ENCODE assay signal across 8 mouse cellular contexts in genomic region chr7:98177929-98178559, GRCm38 (mm10). TPM values are rescaled to one million over a fixed set of nuclear protein-coding genes. Genes with fewer than 3 reads are reported as not detected.
DNase-seq lines count a peak whose midpoint lies in the region; ATAC-seq and TF ChIP-seq lines count a peak whose summit lies in the region.

Gene Capn5 (minus strand): TSS chr7:98178274.

- TF ChIP-seq EP300 in MEL (IDR thresholded peaks at IDR 0.05; ENCODE audit: low read depth in 1 of 2, low read length in 2 of 2): no peak
- TF ChIP-seq EP300 in liver, postnatal 0 days (IDR thresholded peaks at IDR 0.05; ENCODE audit: low read depth): no peak

- under 1% methylated on average over 35 of the region's 44 CpGs for WGBS in liver, postnatal 0 days (ENCODE audit: insufficient replicate concordance)
- under 1% methylated on average over 38 of the region's 44 CpGs for WGBS in neural tube, embryonic 13.5 days
- 1% methylated on average over 36 of the region's 44 CpGs for WGBS in thymus, adult 2 months

- 0 out of 4 replicates have a peak, but pooled peaks cover 0 to 3% of the 10 kb centered on the region in 2 experiments for H3K4me1 ChIP-seq in MEL (ENCODE audit: control insufficient read depth in 1 of 2, insufficient read depth in 2 of 2, low read length in 2 of 2)
- peaks cover 50% of the 10 kb centered on the region for H3K4me1 ChIP-seq in liver, postnatal 0 days (ENCODE audit: insufficient read depth)
- peaks cover 45% of the 10 kb centered on the region for H3K4me1 ChIP-seq in neural tube, embryonic 13.5 days (replicated peaks)
- peaks cover 40% of the 10 kb centered on the region for H3K4me1 ChIP-seq in thymus, adult 2 months (replicated peaks; ENCODE audit: control insufficient read depth, insufficient read depth, low read length)

- H3K36me3 ChIP-seq in MEL (ENCODE audit: control insufficient read depth in 1 of 2, insufficient read depth in 2 of 2, low read length in 2 of 2): no peaks in the 10 kb centered on the region
- H3K36me3 ChIP-seq in liver, postnatal 0 days (replicated peaks; ENCODE audit: insufficient read depth, low read length): no peaks in the 10 kb centered on the region
- no peaks in the 10 kb centered on the region for H3K36me3 ChIP-seq in neural tube, embryonic 13.5 days
- no peaks in the 10 kb centered on the region for H3K36me3 ChIP-seq in thymus, adult 2 months (ENCODE audit: control insufficient read depth, insufficient read depth, low read length)

- H3K9me3 ChIP-seq in MEL (replicated peaks; ENCODE audit: insufficient read depth, low read length): no peaks in the 10 kb centered on the region
- H3K9me3 ChIP-seq in liver, postnatal 0 days (ENCODE audit: low read length): no peaks in the 10 kb centered on the region
- no peaks in the 10 kb centered on the region for H3K9me3 ChIP-seq in neural tube, embryonic 13.5 days

- peak in 1 of 2 experiments; percentile 38; a peak in 1 of 4 replicates for TF ChIP-seq POLR2A in MEL (IDR thresholded peaks at IDR 0.05; ENCODE audit: control insufficient read depth in 1 of 2, insufficient read depth in 1 of 2, low read depth in 1 of 2, low read length in 2 of 2, poor library complexity in 1 of 2)
- TF ChIP-seq POLR2A in thymus, adult 2 months (IDR thresholded peaks at IDR 0.05; ENCODE audit: control insufficient read depth, extremely low read depth, insufficient read depth, low read length, poor library complexity): no peak

- intact Hi-C loops in heart, postnatal 10 days (cut with DNase I): no loop called here

- H3K27me3 ChIP-seq in MEL (ENCODE audit: control insufficient read depth in 1 of 2, insufficient read depth in 2 of 2, low read length in 2 of 2): no peaks in the 10 kb centered on the region
- no peaks in the 10 kb centered on the region for H3K27me3 ChIP-seq in liver, postnatal 0 days (ENCODE audit: insufficient read depth, low read length)
- no peaks in the 10 kb centered on the region for H3K27me3 ChIP-seq in neural tube, embryonic 13.5 days
- H3K27me3 ChIP-seq in thymus, adult 2 months (ENCODE audit: control insufficient read depth, insufficient read depth, low read length): no peaks in the 10 kb centered on the region

- TF ChIP-seq RAD21 in MEL (IDR thresholded peaks at IDR 0.05; ENCODE audit: low read depth, low read length): no peak

- no peak within 1 kb of the TSS for H3K27ac ChIP-seq in MEL (ENCODE audit: control insufficient read depth, low read depth, low read length)
- H3K27ac ChIP-seq in liver, postnatal 0 days (ENCODE audit: low read depth): peak within 1 kb of the TSS; percentile 77
- peak within 1 kb of the TSS; percentile 33 for H3K27ac ChIP-seq in neural tube, embryonic 13.5 days (replicated peaks)
- no peak within 1 kb of the TSS for H3K27ac ChIP-seq in thymus, adult 2 months (ENCODE audit: control insufficient read depth, insufficient read depth, low read length)

- H3K4me3 ChIP-seq in MEL (ENCODE audit: control insufficient read depth in 1 of 2, insufficient read depth in 1 of 2, low read depth in 2 of 2, low read length in 2 of 2): peak within 1 kb of the TSS; percentile 85 to 89
- H3K4me3 ChIP-seq in liver, postnatal 0 days (ENCODE audit: low read depth, low read length): peak within 1 kb of the TSS; percentile 81
- peak within 1 kb of the TSS; percentile 84 for H3K4me3 ChIP-seq in neural tube, embryonic 13.5 days
- peak within 1 kb of the TSS; percentile 92 for H3K4me3 ChIP-seq in thymus, adult 2 months (ENCODE audit: control insufficient read depth, insufficient read depth, low read length)

- H3K4me2 ChIP-seq in liver, postnatal 0 days (ENCODE audit: low read depth, low read length): peak within 1 kb of the TSS; percentile 90
- peak within 1 kb of the TSS; percentile 67 for H3K4me2 ChIP-seq in neural tube, embryonic 13.5 days

- H3K79me2 ChIP-seq in MEL (ENCODE audit: control insufficient read depth, insufficient read depth, low read length, poor library complexity): no peaks in the 10 kb centered on the region

- peak; percentile 87 for DNase-seq in MEL (ENCODE audit: low read depth, low spot score)
- peak; percentile 64 for DNase-seq in c-Kit-positive CD71-negative TER-119-negative erythroid progenitor cells, embryonic 14.5 days (ENCODE audit: low read depth)
- peak; percentile 44 for DNase-seq in fibroblast of lung, adult 2 months (ENCODE audit: low read depth)
- DNase-seq in heart, postnatal 10 days: peak; percentile 66 to 81
- DNase-seq in kidney, postnatal 4 days: peak; percentile 69 to 83
- peak; percentile 94 for DNase-seq in liver, postnatal 0 days
- DNase-seq in thymus, adult 2 months: peak; percentile 73

- H3K9ac ChIP-seq in MEL (ENCODE audit: control insufficient read depth, low read depth, low read length, poor library complexity, severe bottlenecking): peak within 1 kb of the TSS; percentile 71
- peak within 1 kb of the TSS; percentile 56 for H3K9ac ChIP-seq in liver, postnatal 0 days (replicated peaks)
- H3K9ac ChIP-seq in neural tube, embryonic 13.5 days: peak within 1 kb of the TSS; percentile 83

- peak; percentile 5 to 38 (median 21); a peak in 3 of 6 replicates for TF ChIP-seq CTCF in MEL (IDR thresholded peaks at IDR 0.05 in 2 of 3, conservative IDR thresholded peaks at IDR 0.05 in 1 of 3; ENCODE audit: control insufficient read depth in 1 of 3, insufficient read depth in 1 of 3, low read depth in 2 of 3, low read length in 3 of 3, poor library complexity in 1 of 3, severe bottlenecking in 1 of 3)
- TF ChIP-seq CTCF in liver, postnatal 0 days (IDR thresholded peaks at IDR 0.05; ENCODE audit: low read depth): peak; percentile 94
- TF ChIP-seq CTCF in thymus, adult 2 months (IDR thresholded peaks at IDR 0.05; ENCODE audit: borderline replicate concordance, control insufficient read depth, extremely low read depth, insufficient read depth, low read length, poor library complexity): peak; percentile 87

- ATAC-seq in liver, postnatal 0 days: peak; percentile 86
- peak; percentile 88 for ATAC-seq in neural tube, embryonic 13.5 days (ENCODE audit: low read depth)

TF ChIP-seq in MEL, 35 proteins besides CTCF, POLR2A, EP300 and RAD21:
- TF ChIP-seq MAZ (IDR thresholded peaks at IDR 0.05; ENCODE audit: low read depth, low read length): peak; percentile 67; the same call in 1 of the 2 replicates
- TF ChIP-seq NELFE (IDR thresholded peaks at IDR 0.05; ENCODE audit: low read depth, low read length): 0 out of 2 replicates have a peak, but pooled peaks have one; percentile 32
- peak; percentile 65 for TF ChIP-seq NRF1 (IDR thresholded peaks at IDR 0.05; ENCODE audit: insufficient read depth, low read depth, low read length, poor library complexity, severe bottlenecking)
- no peak for TF ChIP-seq CHD1 (IDR thresholded peaks at IDR 0.05; ENCODE audit: low read depth, low read length)
- TF ChIP-seq ZC3H11A (IDR thresholded peaks at IDR 0.05; ENCODE audit: low read depth, low read length): no peak

RNA-seq across cellular contexts. Expression of gene Capn5, which starts in this region (rescaled TPM):
- 0.04 and 0.26 TPM in 2 replicates for total RNA-seq in MEL (2012; rRNA removed)
- under 1 TPM in 1 of 2 experiments, not detected in 1; 0.54 TPM for polyA plus RNA-seq in MEL (2012; ENCODE audit: insufficient read depth in 1 of 2, insufficient read length in 2 of 2, low read depth in 1 of 2, low replicate concordance in 2 of 2, missing spikeins in 1 of 2)
- 1 to 10 TPM; 1.9 to 3.0 TPM for total RNA-seq in heart, postnatal 10 days (2021)
- polyA plus RNA-seq in liver, postnatal 0 days (2015; fragmentation: Nextera tagmentation; extraction: Ambion mirVana): 4.4 and 4.5 TPM in 2 replicates
- 18.4 and 20.8 TPM in 2 replicates for polyA plus RNA-seq in neural tube, embryonic 13.5 days (2015; fragmentation: Nextera tagmentation; extraction: Ambion mirVana)
- polyA plus RNA-seq in thymus, adult 2 months (2012; rRNA removed): 21.4 and 25.3 TPM in 2 replicates

Comparison
In these comparisons a context has a peak if more than half of its experiments do, and no peak if none do; other contexts are left out.
1. Peak in DNase-seq, H3K4me3 ChIP-seq and H3K9ac ChIP-seq in MEL; RNA of the gene not detected or under 1 TPM.
2. DNase-seq: peak in every context shown above with its lines; median percentile 94 in liver, postnatal 0 days; 87 in MEL; 76 in kidney, postnatal 4 days; 74 in heart, postnatal 10 days; 73 in thymus, adult 2 months; 64 in c-Kit-positive CD71-negative TER-119-negative erythroid progenitor cells, embryonic 14.5 days; 44 in fibroblast of lung, adult 2 months.
3. H3K27ac ChIP-seq: peak in liver, postnatal 0 days (single experiment) and neural tube, embryonic 13.5 days (single experiment); none in MEL (single experiment) and thymus, adult 2 months (single experiment).
4. CTCF ChIP-seq: peak in every context shown above with its lines; median percentile 94 in liver, postnatal 0 days; 87 in thymus, adult 2 months; 21 in MEL.
5. Peak in every context shown above with its lines, with median percentiles within 50 percentile points of each other: H3K4me3 ChIP-seq and H3K9ac ChIP-seq.